Mouse (Mus musculus): ENCODE results near the gene Hemk1. TPM values are rescaled to one million over a fixed set of nuclear protein-coding genes. Genes with fewer than 3 reads are reported as not detected.

Hemk1 gene
- 5.6 TPM for polyA plus RNA-seq (2014; fragmentation: Illumina TruSeq; extraction: RNeasy Lipid Tissue Mini Kit (QIAGEN cat#74804); ENCODE audit: low read depth, low replicate concordance)

GRCm38 (mm10) chr9:107338172-107338883, at the start of gene Hemk1:
Hemk1 (minus strand) TSS chr9:107338350.

GRCm38 (mm10) chr9:107340267-107340859, 2.2 kb upstream of the Hemk1 start, which contains the start of gene 6430571L13Rik:
6430571L13Rik (plus strand) TSS chr9:107340602.

GRCm38 (mm10) chr9:107296016-107296040, 42.3 kb downstream of the Hemk1 start, which contains the start of gene Cish:
Cish (plus strand) TSS chr9:107296026.

GRCm38 (mm10) chr9:107289211-107290076, 48.7 kb downstream of the Hemk1 start, which contains the start of gene Mapkapk3:
Mapkapk3 (minus strand) TSS chr9:107289877.

Other genes with a start within 250 kb of the Hemk1 start
- 21.1 TPM for gene Dock3, start 106.4 kb downstream of the Hemk1 start, polyA plus RNA-seq (2014; fragmentation: Illumina TruSeq; extraction: RNeasy Lipid Tissue Mini Kit (QIAGEN cat#74804); ENCODE audit: low read depth, low replicate concordance)
- gene Mapkapk3, start 48.5 kb downstream of the Hemk1 start, polyA plus RNA-seq (2014; fragmentation: Illumina TruSeq; extraction: RNeasy Lipid Tissue Mini Kit (QIAGEN cat#74804); ENCODE audit: low read depth, low replicate concordance), result 1.5 TPM
- 0.15 TPM for gene Cish, start 42.3 kb downstream of the Hemk1 start, polyA plus RNA-seq (2014; fragmentation: Illumina TruSeq; extraction: RNeasy Lipid Tissue Mini Kit (QIAGEN cat#74804); ENCODE audit: low read depth, low replicate concordance)
- 0.15 TPM for gene 6430571L13Rik, start 2.3 kb upstream of the Hemk1 start, polyA plus RNA-seq (2014; fragmentation: Illumina TruSeq; extraction: RNeasy Lipid Tissue Mini Kit (QIAGEN cat#74804); ENCODE audit: low read depth, low replicate concordance)
- gene Cacna2d2, start 61.3 kb upstream of the Hemk1 start, polyA plus RNA-seq (2014; fragmentation: Illumina TruSeq; extraction: RNeasy Lipid Tissue Mini Kit (QIAGEN cat#74804); ENCODE audit: low read depth, low replicate concordance), result 0.48 TPM
- 0.27 TPM for gene Tmem115, start 195.6 kb upstream of the Hemk1 start, polyA plus RNA-seq (2014; fragmentation: Illumina TruSeq; extraction: RNeasy Lipid Tissue Mini Kit (QIAGEN cat#74804); ENCODE audit: low read depth, low replicate concordance)
- 1.2 TPM for gene Cyb561d2, start 203.8 kb upstream of the Hemk1 start, polyA plus RNA-seq (2014; fragmentation: Illumina TruSeq; extraction: RNeasy Lipid Tissue Mini Kit (QIAGEN cat#74804); ENCODE audit: low read depth, low replicate concordance)
- 2.4 TPM for gene Nprl2, start 203.9 kb upstream of the Hemk1 start, polyA plus RNA-seq (2014; fragmentation: Illumina TruSeq; extraction: RNeasy Lipid Tissue Mini Kit (QIAGEN cat#74804); ENCODE audit: low read depth, low replicate concordance)
- 17.7 TPM for gene Zmynd10, start 208.9 kb upstream of the Hemk1 start, polyA plus RNA-seq (2014; fragmentation: Illumina TruSeq; extraction: RNeasy Lipid Tissue Mini Kit (QIAGEN cat#74804); ENCODE audit: low read depth, low replicate concordance)
- 34.0 TPM for gene Rassf1, start 213.2 kb upstream of the Hemk1 start, polyA plus RNA-seq (2014; fragmentation: Illumina TruSeq; extraction: RNeasy Lipid Tissue Mini Kit (QIAGEN cat#74804); ENCODE audit: low read depth, low replicate concordance)
- 6.6 TPM for gene Tusc2, start 224.9 kb upstream of the Hemk1 start, polyA plus RNA-seq (2014; fragmentation: Illumina TruSeq; extraction: RNeasy Lipid Tissue Mini Kit (QIAGEN cat#74804); ENCODE audit: low read depth, low replicate concordance)
- 0.08 TPM for gene Hyal2, start 229.6 kb upstream of the Hemk1 start, polyA plus RNA-seq (2014; fragmentation: Illumina TruSeq; extraction: RNeasy Lipid Tissue Mini Kit (QIAGEN cat#74804); ENCODE audit: low read depth, low replicate concordance)
- 1.2 TPM for gene Hyal1, start 238.6 kb upstream of the Hemk1 start, polyA plus RNA-seq (2014; fragmentation: Illumina TruSeq; extraction: RNeasy Lipid Tissue Mini Kit (QIAGEN cat#74804); ENCODE audit: low read depth, low replicate concordance)
- 1.5 TPM for gene Naa80, start 240.5 kb upstream of the Hemk1 start, polyA plus RNA-seq (2014; fragmentation: Illumina TruSeq; extraction: RNeasy Lipid Tissue Mini Kit (QIAGEN cat#74804); ENCODE audit: low read depth, low replicate concordance)
- 0.32 TPM for gene Hyal3, start 242.5 kb upstream of the Hemk1 start, polyA plus RNA-seq (2014; fragmentation: Illumina TruSeq; extraction: RNeasy Lipid Tissue Mini Kit (QIAGEN cat#74804); ENCODE audit: low read depth, low replicate concordance)
- 6.6 TPM for gene Ifrd2, start 249.3 kb upstream of the Hemk1 start, polyA plus RNA-seq (2014; fragmentation: Illumina TruSeq; extraction: RNeasy Lipid Tissue Mini Kit (QIAGEN cat#74804); ENCODE audit: low read depth, low replicate concordance)